Mouse (Mus musculus) testis, adult 2 months (tissue): Measurements from ENCODE around the gene Trem3.

Source experiments
- CTCF ChIP-seq: fragments of 200-500 bp; IDR thresholded peaks from 2 replicates; pipeline ENCODE4 v1.5.1; 2012; ENCODE audit warnings: low read depth, mild to moderate bottlenecking, inconsistent platforms, low read length, moderate library complexity; ENCODE audit not compliant: control insufficient read depth, insufficient read depth, insufficient replicate concordance
- POLR2A ChIP-seq: fragments of 200-500 bp; IDR thresholded peaks from 2 replicates; pipeline ENCODE4 v1.6.1; 2012; ENCODE audit warnings: low read depth, mild to moderate bottlenecking, inconsistent platforms, low read length, moderate library complexity; ENCODE audit not compliant: control insufficient read depth

DNA sequence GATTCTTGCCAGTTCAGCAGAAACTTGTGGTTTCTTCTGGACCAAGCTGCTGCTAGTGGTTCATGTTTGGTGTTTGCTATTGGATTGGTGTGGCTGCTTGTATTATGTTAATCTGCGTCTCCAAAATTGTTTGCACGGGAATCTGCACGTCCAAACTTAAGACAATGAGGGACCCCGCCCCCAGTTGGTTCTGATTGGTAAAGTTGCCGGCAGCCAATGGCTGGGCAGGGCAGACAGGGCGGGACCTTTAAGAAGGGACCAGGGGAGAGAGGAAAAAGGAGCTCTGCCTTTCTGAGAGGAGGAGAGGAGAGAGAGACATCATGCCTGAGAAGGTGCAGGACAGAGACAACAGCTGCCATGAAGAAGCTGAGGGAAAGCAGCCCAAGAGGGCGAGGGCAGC is 28.2 kb downstream of the Trem3 start:
- TF ChIP-seq CTCF (no peak), POLR2A (no peak)
